Mouse (Mus musculus) hindbrain, embryonic 16.5 days (tissue): ENCODE results near the gene Polr2b. TPM values are rescaled to one million over a fixed set of nuclear protein-coding genes. Genes with fewer than 3 reads are reported as not detected.

Experiments used
- microRNA-seq: library from miRNA; unstranded; fragments of <30 nt; microRNA quantifications from one replicate; pipeline ENCODE4, GENCODE M21; 2017
- polyA plus RNA-seq: library from polyadenylated mRNA; unstranded; fragments of >200 nt; fragmentation: Nextera tagmentation; extraction: Ambion mirVana; gene quantifications from 2 replicates; pipeline ENCODE4 v1.2.1, GENCODE M21; 2015

Polr2b gene
- polyA plus RNA-seq, 1 experiment from 2014 or later: 52.4 TPM

Small RNA genes within 50 kb of the gene (microRNA-seq; reads per million reads assigned to microRNA genes)
- gene Mir5098: not detected

Other genes with a start within 250 kb of the Polr2b start
- gene Hopx, start 195.0 kb upstream of the Polr2b start, polyA plus RNA-seq: 4.9 and 6.7 TPM in 2 replicates
- 0.80 and 1.5 TPM in 2 replicates for gene Spink2, start 98.7 kb upstream of the Polr2b start, polyA plus RNA-seq
- 5.9 and 6.9 TPM in 2 replicates for gene Rest, start 44.7 kb upstream of the Polr2b start, polyA plus RNA-seq
- gene Noa1, start 63 bp upstream of the Polr2b start, polyA plus RNA-seq: 33.2 and 34.7 TPM in 2 replicates
- gene Igfbp7, start 97.9 kb downstream of the Polr2b start, polyA plus RNA-seq: 78.7 and 80.6 TPM in 2 replicates